Mouse (Mus musculus) monocyte, adult 5-6 weeks (primary cell): ENCODE data around the gene Tnfsf13b. TPM values are rescaled to one million over a fixed set of nuclear protein-coding genes. Genes with fewer than 3 reads are reported as not detected.

ENCODE experiments used
- ATAC-seq: fragments of 153-309, 156-312 bp; replicated peaks from 2 replicates; pipeline ENCODE4 v1.8.0; 2017; ENCODE audit warnings: mild to moderate bottlenecking; ENCODE audit not compliant: low TSS enrichment, insufficient number of reproducible peaks, severe bottlenecking, poor library complexity, low FRiP score
- total RNA-seq: library from RNA; stranded (forward); fragments of 200-1000, 200-491, 200-594 nt; gene quantifications from 3 replicates; pipeline ENCODE4 v1.2.3, GENCODE M21; 2017

Tnfsf13b gene
- 6.1 to 13.5 TPM (median 13.0 TPM) in 3 replicates for total RNA-seq

- peak; percentile 71 for ATAC-seq
Observed at GRCm38 (mm10) chr8:10006156-10006985, at the start of gene Tnfsf13b. Gene Tnfsf13b (plus strand): TSS chr8:10006467.

DNA sequence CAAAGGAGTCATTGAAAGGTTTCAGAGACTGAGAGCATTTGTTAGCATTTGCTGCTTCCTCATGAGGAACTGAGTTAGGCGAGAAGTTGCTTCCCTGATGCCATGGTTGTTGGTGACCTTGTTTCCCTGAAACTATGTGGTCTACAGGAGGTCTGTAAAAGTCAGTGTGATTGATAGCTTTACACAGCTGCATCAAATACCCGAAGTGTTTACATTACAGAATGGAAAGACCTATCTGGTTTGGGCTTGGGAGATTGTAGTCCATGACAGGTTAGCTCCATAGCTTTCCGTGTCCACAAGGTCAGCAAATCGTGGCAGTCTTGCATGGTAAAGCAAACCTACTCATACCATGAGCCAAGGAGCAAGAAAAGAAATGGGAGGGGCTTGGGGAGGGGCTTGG is 47.9 kb upstream of the Tnfsf13b start:
- ATAC-seq = no peak

- ATAC-seq = no peak
Observed at GRCm38 (mm10) chr8:9959919-9960318, 46.3 kb upstream of the Tnfsf13b start.

DNA sequence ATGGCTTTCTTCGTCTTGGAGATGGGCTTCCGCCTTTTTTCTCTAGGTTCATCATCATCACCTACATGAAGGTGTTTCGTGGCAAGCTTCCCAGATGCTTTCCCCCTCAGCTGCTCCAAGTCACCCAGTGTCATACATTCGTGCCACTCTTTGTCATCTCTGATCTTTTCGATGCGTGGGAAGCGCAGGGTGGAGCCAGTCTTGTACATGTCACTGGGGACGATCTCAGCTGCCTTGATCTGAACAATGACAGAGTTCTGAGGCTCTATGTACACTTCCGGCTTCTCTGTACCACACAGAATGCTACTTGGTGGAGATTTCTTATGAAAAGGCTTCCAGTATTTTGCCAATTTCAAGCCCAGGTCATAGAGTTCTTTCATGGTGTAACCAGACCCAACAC is 34.4 kb upstream of the Tnfsf13b start:
- no peak for ATAC-seq

DNA sequence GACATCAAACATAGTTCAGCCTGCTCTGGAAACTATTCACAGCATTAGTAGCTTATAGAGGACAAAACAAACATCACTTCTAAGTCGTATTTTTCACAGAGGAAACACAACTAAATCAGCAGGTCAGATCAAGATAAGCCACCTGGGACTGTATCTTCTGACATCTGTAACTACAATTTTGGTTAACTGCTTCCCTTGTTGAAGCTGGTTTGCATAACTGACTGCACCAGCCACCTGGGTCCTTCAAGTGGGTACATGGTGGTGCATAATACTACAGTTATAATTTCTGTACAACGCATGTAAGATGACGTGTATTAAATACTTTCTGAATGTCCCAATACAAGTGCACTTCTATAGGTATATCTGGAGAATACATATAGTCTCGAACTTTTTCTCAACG is 31.0 kb upstream of the Tnfsf13b start:
- no peak for ATAC-seq

DNA sequence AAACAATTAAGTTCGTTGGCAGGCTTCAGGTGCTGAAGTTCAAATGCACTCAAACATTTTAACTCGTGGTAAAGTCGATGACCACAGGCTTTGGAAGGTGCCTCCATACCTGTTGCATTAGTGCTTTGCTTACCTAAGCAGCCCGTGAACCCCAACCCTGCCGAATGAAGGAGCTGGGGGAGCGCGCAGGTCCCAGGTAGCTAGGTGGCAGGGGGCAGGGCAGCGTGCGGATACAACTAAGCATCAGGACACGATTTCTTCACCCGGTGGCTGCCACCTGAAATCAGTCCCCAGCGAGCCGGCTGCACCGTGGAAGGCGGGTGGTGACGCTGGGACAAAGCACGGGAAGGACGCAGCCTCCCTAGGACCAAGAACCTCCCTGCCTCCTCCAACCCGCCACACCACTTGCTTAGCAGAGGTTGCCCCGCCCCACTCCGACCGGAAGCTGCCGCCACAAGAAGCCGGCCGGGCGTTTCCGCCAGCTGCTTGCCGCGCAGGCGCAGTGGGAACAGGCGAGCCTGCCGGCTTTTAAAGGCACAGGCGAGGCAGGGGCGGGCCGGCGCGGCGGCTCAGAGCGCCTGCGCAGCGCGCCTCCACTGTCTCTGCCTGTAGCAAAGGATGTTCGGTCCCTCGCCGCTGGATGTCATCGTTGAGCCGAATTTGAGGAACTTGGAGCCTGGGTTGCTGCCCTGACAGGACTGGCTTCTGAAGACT is 30.2 kb upstream of the Tnfsf13b start:
- ATAC-seq = peak; percentile 76

DNA sequence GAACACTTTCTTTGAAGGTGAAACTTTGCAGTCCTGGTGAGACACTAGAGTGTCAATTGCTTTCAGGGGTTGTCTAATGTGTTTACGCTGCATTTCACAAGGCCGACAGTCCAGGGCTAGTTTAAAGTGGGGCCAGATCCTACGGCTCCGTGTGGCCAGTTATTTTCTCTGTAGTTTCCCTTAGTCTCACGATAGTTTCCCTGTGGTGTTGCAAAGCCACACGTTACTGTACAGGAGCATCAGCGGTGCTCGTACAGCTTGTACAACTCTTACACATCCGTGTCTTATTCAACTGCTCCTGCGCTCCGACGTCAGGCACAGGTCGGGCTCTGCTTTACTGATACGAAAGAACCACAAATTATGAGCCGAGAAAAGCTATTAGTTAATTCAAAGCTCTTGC is 29.3 kb upstream of the Tnfsf13b start:
- ATAC-seq = no peak

- ATAC-seq = peak; percentile 85
Observed at GRCm38 (mm10) chr8:9977573-9978314, 28.5 kb upstream of the Tnfsf13b start, which contains the start of the genes Lig4 and Abhd13. Gene Lig4 (minus strand): TSS chr8:9977686. Gene Abhd13 (plus strand): TSS chr8:9977707.

GRCm38 (mm10) chr8:9978475-9979230 is 27.6 kb upstream of the Tnfsf13b start:
- ATAC-seq = no peak

DNA sequence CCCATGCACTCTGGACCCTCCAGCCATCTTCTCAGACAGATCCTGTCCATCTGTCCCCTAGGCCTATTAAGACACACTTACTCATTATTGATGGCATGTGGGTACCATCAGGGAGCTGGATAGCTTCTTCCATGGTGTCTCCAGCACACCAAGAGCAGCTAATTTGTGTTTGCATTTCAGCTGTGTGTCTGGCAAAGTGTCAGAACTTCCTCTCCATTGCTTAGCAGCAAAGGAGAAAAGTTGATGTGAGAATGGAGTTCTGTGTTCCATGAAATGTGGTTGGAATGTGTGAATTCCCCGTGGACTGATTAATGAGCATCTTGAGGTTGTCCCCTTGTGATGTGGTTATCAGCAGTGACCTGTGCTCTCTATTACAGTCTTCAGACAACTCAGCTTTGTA is 26.5 kb upstream of the Tnfsf13b start:
- no peak for ATAC-seq

DNA sequence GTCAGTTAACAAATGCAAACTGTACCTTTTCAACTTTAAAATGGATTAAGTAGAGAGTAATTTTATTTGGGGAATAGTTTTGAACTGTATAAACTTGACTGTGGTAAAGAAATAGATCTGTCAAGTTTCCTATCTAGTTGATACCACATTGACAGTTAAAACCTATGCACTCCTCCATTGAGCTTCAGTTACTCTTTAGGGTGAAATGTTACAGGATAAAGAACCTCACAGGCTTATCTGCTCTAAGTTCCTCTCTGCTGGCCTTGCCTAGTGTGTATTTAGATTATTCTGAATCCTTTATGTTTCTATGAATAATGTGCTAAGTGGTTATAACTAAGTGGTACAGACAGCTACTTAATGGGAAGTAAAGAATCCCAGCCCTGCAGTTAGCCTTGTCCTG is 26.1 kb upstream of the Tnfsf13b start:
- no peak for ATAC-seq

- no peak for ATAC-seq
Observed at GRCm38 (mm10) chr8:10004115-10004514, 2.2 kb upstream of the Tnfsf13b start.

GRCm38 (mm10) chr8:10006986-10007659 is 856 bp downstream of the Tnfsf13b start:
- ATAC-seq = no peak

- ATAC-seq = no peak
Observed at GRCm38 (mm10) chr8:10007660-10008028, 1.4 kb downstream of the Tnfsf13b start.

DNA sequence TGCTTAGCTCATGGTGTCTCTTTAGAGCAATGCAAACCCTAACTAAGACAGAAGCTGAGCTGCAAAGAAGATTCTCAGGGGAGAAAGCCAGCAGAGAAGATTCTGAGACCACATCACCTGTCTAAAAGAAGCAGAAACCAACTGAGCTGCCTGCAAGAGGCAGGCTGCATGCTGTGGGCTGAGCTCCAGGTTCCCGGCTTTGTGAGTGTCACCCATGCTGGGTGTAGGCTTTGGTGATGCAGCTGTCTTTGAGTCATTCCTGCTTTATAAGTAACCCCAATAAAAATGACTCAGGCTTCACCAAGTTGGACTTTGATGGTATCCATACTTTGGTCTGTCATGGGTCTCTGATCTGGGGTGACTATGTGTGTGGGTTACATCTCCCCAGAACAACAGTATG is 10.0 kb downstream of the Tnfsf13b start:
- ATAC-seq = no peak

- ATAC-seq = no peak
Observed at GRCm38 (mm10) chr8:10017231-10017630, 11.0 kb downstream of the Tnfsf13b start.

DNA sequence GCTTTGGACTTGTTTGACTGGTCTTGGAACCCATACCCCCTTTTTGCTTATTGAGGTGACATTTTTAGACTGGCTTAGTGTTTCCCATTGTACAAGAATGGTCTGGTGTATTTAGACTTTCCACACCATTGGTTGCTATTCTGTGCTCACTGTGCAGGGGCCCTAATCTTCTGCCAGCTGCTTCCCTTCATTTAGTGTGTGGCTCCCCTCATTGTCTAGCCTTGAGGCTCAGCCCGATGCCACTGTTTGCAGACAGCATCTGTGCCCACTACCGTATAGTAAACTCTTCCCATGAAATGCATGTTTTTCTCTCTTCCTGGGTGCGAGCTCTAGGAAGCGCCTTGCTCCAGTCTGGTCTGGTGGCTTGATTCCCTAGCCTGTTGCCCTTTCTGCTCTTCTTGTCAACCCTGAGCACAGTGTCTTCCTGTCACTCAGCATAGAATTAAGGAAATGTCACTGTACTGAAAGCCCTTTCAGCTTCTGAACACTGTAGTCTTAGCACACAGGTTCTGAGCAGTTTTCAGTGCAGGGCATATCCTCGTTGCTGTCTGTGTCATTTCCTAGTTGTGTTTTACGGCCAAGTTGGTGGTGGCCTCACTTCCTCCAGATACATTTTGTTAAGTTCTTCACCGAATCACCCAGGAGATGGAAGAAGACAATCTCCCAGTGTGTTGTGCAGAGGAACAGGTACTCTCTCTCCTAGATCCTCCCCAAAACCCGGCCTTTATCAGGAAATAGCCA is 24.2 kb downstream of the Tnfsf13b start:
- no peak for ATAC-seq

GRCm38 (mm10) chr8:10031177-10031576 is 24.9 kb downstream of the Tnfsf13b start:
- ATAC-seq = no peak
